Mouse (Mus musculus) small intestine, adult 2 months (tissue): ENCODE measurements around the gene Ggt6. TPM values are rescaled to one million over a fixed set of nuclear protein-coding genes. Genes with fewer than 3 reads are reported as not detected.

ENCODE experiments used
- H3K27ac ChIP-seq: fragments of 200-500 bp; 2 replicates; pipeline ENCODE4 v1.5.1; 2012; ENCODE audit warnings: low read depth, low read length, control low read depth, inconsistent platforms; ENCODE audit not compliant: insufficient read depth
- H3K27me3 ChIP-seq: fragments of 200-500 bp; 2 replicates; pipeline ENCODE4 v1.6.1; 2012; ENCODE audit warnings: mild to moderate bottlenecking, moderate library complexity, low read length, inconsistent platforms; ENCODE audit not compliant: control insufficient read depth, insufficient read depth
- H3K36me3 ChIP-seq: fragments of 200-500 bp; 2 replicates; pipeline ENCODE4 v1.6.1; 2012; ENCODE audit warnings: mild to moderate bottlenecking, low read length, control low read depth, inconsistent platforms; ENCODE audit not compliant: control insufficient read depth, insufficient read depth
- H3K4me1 ChIP-seq: fragments of 200-500 bp; 2 replicates; pipeline ENCODE4 v1.6.1; 2012; ENCODE audit warnings: low read length, inconsistent platforms, mixed read lengths; ENCODE audit not compliant: control insufficient read depth, insufficient read depth, insufficient read length
- H3K4me3 ChIP-seq: fragments of 200-500 bp; 2 replicates; pipeline ENCODE4 v1.5.1; 2012; ENCODE audit warnings: low read depth, mild to moderate bottlenecking, control low read depth, inconsistent platforms, low read length, moderate library complexity
- CTCF ChIP-seq: fragments of 200-500 bp; IDR thresholded peaks from 2 replicates; pipeline ENCODE4 v1.5.1; 2012; ENCODE audit warnings: low read depth, mild to moderate bottlenecking, control low read depth, inconsistent platforms, low read length, moderate library complexity, mixed read lengths; ENCODE audit not compliant: insufficient replicate concordance, insufficient read length; ENCODE audit errors: extremely low read depth
- POLR2A ChIP-seq: fragments of 200-500 bp; IDR thresholded peaks from 2 replicates; pipeline ENCODE4 v1.6.1; 2012; ENCODE audit warnings: low read depth, mild to moderate bottlenecking, control low read depth, inconsistent platforms, low read length, moderate library complexity
- WGBS: fragments of 180-500 bp; shearing (Covaris S2); methylation state at CpG from one replicate; pipeline ENCODE4 v1.1.7; 2018; 5-methylcytosine and 5-hydroxymethylcytosine counted together
- polyA plus RNA-seq: library from polyadenylated mRNA; depleted of rRNA; stranded (reverse); fragments of >200 nt; gene quantifications from 2 replicates; pipeline ENCODE4 v1.2.3, GENCODE M21; 2012

The Ggt6 gene
- polyA plus RNA-seq, 1 experiment = 60.1 TPM

GRCm38 (mm10) chr11:72411093-72411921, 24.0 kb upstream of the Ggt6 start, which contains the start of gene Smtnl2:
TSS of gene Smtnl2 (minus strand) at chr11:72411713.
- H3K36me3 ChIP-seq = no peaks in the 10 kb centered on the region
- peaks cover 7% of the 10 kb centered on the region; the same call in 1 of the 2 replicates for H3K4me1 ChIP-seq
- H3K27ac ChIP-seq = no peak within 1 kb of the TSS
- TF ChIP-seq POLR2A = no peak
- no peak for TF ChIP-seq CTCF
- H3K27me3 ChIP-seq = no peaks in the 10 kb centered on the region; the same call in 1 of the 2 replicates
- peak within 1 kb of the TSS; percentile 66 for H3K4me3 ChIP-seq
- WGBS = under 1% methylated on average over 86 of the region's 86 CpGs

DNA sequence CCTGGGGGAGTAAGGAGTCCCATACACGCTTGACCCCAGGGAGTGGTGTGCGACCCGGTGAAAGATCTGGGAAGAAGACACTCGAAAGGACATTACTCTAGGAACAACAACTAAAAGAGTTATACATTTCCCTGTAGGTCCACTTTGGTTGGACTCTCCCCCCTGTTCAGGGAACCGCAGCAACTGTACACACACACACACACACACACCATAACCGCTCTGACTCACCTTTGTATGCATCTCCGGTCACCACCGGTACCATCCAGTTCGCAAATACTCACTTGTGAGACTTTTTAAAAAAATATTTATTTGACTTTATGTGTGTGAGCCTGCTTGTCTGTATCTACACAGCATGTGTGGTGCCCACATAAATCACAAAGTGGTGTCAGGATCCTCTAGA, 23.4 kb upstream of the Ggt6 start:
- 25% methylated on average over 9 of the region's 9 CpGs for WGBS
- Histone ChIP-seq H3K36me3 (no peaks in the 10 kb centered on the region), H3K27me3 (no peaks in the 10 kb centered on the region; the same call in 1 of the 2 replicates), H3K4me3 (peak overlapping the region; percentile 66), H3K4me1 (peaks cover 7% of the 10 kb centered on the region; the same call in 1 of the 2 replicates), H3K27ac (no peak overlapping the region)
- TF ChIP-seq CTCF = no peak
- TF ChIP-seq POLR2A = no peak

DNA sequence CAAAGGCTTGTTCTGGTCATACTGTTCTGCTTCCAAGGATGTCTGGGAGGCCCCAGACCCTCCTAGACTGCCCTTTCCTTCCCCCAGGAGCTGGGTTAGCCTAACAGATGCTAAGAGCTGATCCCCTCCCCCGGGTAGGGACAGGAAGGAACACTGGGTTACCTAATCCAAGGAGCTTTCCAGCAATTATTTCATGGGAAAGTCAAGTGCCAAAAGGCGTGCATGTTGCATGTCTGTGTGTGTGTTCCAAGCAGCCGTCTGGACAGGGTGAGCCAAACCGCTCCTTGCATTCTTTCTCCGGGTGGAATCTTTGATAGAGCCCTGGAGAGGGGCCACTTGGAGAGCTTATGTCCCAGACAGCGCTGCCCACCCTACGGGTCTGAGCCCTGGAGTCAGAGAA, 22.3 kb upstream of the Ggt6 start:
- WGBS = 83% methylated on average over 7 of the region's 7 CpGs
- no peak for TF ChIP-seq POLR2A
- no peak for TF ChIP-seq CTCF
- Histone ChIP-seq H3K27me3 (no peaks in the 10 kb centered on the region; the same call in 1 of the 2 replicates), H3K4me3 (no peak overlapping the region), H3K27ac (no peak overlapping the region), H3K36me3 (no peaks in the 10 kb centered on the region), H3K4me1 (peaks cover 7% of the 10 kb centered on the region; the same call in 1 of the 2 replicates)

DNA sequence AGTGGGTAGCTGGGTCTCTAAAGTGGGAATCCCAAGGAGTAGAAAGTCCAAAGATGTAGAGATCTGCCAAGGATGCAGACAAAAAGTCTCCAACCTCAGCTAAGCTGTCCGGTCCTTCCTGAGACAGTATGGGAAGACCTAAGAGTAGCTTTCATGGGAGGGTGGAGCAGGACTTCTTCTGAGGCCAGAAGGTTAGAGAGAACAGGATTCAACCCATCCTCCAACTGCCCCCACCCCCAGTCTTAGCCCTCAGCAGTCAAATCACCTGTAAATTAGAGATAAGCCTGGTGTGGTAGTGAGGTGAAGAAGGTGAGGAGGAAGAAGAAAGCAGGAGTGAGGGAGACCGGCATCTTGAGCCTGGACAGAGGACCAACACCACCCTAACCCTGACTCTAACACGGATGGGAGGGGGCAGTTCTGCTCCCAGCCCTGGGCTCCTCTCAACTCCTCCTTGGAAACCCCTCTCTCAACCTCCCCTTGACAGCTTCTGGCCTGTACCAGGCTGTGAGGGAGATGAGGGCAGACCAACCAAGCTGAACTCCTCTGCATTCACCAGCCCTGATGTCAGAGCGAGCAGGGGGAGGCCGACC, 21.6 kb upstream of the Ggt6 start:
- 85% methylated on average over 5 of the region's 5 CpGs for WGBS
- no peak overlapping the region for H3K4me3 ChIP-seq

DNA sequence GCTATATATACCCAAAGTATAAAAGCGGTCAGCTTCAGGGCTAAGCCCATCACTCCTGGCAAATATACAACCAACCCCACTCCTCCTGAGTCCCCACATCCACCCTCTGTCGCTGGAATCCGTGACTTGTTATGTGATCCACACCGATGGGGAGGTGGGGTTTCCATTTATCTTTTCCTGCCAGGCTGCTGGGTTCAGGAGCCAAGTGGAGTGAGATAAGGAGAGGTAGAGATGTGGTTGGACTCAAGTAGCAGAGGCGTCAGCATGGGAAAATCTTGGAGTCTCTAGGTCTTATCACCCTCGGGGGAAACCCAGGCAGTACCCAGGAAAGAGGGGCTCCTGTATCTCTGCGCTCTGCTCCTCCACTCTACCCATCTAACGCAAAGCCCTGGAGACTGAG, 20.2 kb upstream of the Ggt6 start:
- Histone ChIP-seq H3K27ac (no peak overlapping the region), H3K27me3 (no peaks in the 10 kb centered on the region; the same call in 1 of the 2 replicates), H3K4me1 (peaks cover 7% of the 10 kb centered on the region; the same call in 1 of the 2 replicates), H3K4me3 (no peak overlapping the region), H3K36me3 (no peaks in the 10 kb centered on the region)
- TF ChIP-seq POLR2A (no peak), CTCF (no peak)
- 61% methylated on average over 8 of the region's 8 CpGs for WGBS

More for the DNA sequence above, 21.6 kb upstream of the Ggt6 start:
- H3K27me3 ChIP-seq = no peaks in the 10 kb centered on the region; the same call in 1 of the 2 replicates
- H3K27ac ChIP-seq = no peak overlapping the region
- H3K4me1 ChIP-seq = peaks cover 7% of the 10 kb centered on the region; the same call in 1 of the 2 replicates
- TF ChIP-seq CTCF = no peak
- no peak for TF ChIP-seq POLR2A
- no peaks in the 10 kb centered on the region for H3K36me3 ChIP-seq

DNA sequence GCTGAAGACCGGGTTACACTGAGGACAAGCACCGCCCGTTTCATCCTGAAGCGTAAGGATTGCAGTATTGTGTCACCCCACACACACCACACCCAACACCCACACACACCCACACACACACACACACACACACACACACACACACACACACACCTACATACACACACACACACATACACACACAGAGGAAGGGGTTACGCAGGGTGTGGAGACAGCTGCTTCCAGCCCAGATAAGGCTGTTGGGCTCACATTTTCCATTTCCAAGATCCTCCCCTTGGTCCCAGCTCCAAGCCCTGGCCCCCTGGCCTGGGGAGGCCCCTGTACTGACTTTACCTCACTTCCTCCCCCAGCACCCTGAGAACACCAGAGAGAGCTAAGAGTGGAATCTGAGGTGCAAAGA, 18.7 kb upstream of the Ggt6 start:
- H3K36me3 ChIP-seq = no peaks in the 10 kb centered on the region
- no peak overlapping the region for H3K27ac ChIP-seq
- TF ChIP-seq CTCF = no peak
- no peaks in the 10 kb centered on the region; the same call in 1 of the 2 replicates for H3K27me3 ChIP-seq
- H3K4me3 ChIP-seq = no peak overlapping the region
- no peaks in the 10 kb centered on the region for H3K4me1 ChIP-seq
- 88% methylated on average over 5 of the region's 5 CpGs for WGBS

DNA sequence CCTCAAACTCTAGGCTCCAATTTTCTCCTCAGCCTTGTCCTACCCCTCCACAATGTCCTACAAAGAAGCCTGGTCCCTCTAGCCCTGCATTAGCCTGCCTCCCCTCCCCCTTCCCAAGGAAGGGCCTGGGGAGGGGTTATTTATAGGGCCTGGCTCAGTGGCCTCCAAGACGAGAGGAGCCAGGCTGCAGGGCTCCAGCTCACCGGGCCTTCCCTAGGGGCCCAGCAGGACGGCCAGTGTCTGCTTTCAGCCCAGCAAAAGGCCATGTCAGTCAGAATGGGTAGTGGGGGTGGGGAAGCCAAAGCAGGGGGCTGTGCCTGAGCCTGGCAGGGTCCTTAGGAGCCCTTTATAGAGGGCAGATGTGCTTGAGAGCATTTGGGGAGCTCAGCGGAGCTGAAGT, 17.9 kb upstream of the Ggt6 start:
- Histone ChIP-seq H3K27me3 (no peaks in the 10 kb centered on the region), H3K4me1 (no peaks in the 10 kb centered on the region), H3K36me3 (no peaks in the 10 kb centered on the region), H3K4me3 (no peak overlapping the region), H3K27ac (no peak overlapping the region)
- TF ChIP-seq CTCF (no peak), POLR2A (no peak)
- WGBS = 73% methylated on average over 4 of the region's 4 CpGs
